ENCODE assay signal across 19 mouse cellular contexts in the genomic region with DNA sequence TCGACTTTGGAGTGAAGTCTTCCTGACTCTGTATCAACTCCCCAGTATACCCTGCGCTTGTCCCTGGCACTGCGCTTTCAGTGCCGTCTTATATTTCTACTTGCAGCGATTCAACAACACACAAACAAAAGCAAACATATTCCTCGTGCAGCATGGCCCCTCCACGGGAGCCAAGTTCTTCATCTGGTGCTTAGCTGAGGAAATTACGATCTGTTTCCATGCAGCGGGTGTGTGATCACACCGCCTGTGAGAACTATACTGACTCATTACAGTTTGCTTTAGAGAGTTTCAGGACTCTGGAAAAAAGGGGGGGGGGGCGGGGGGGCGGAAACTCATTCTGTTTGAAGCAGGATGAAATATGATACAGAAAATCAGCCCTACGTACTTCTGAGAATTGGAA. TPM values are rescaled to one million over a fixed set of nuclear protein-coding genes. Genes with fewer than 3 reads are reported as not detected.
DNase-seq lines count a peak whose midpoint lies in the region; ATAC-seq lines count a peak whose summit lies in the region.
"Had no signal": no experiment of that assay in that cellular context is flagged by ENCODE, and none has a peak within 500 bp of the region (broad histone marks: within the 10 kb centered on the region; RNA-seq: fewer than 3 reads in every experiment).

No protein-coding gene starts in this region.

- H3K27ac ChIP-seq in limb, embryonic 11.5 days (replicated peaks; ENCODE audit: low read depth, low read length) = no peak overlapping the region
- H3K27ac ChIP-seq in limb, embryonic 10.5 days = no peak overlapping the region
- no peak overlapping the region for H3K27ac ChIP-seq in embryonic facial prominence, embryonic 14.5 days (replicated peaks; ENCODE audit: low read depth, low read length)
- no peak overlapping the region for H3K27ac ChIP-seq in hindbrain, embryonic 12.5 days
- H3K27ac ChIP-seq: heart, embryonic 15.5 days; hindbrain, postnatal 0 days; midbrain, embryonic 15.5 days had no signal

- ATAC-seq in limb, embryonic 11.5 days (ENCODE audit: insufficient number of reproducible peaks, low FRiP score, low TSS enrichment, low read depth) = no peak
- ATAC-seq in embryonic facial prominence, embryonic 14.5 days (ENCODE audit: low read depth) = peak; percentile 60; the same call in 1 of the 2 replicates
- no peak for ATAC-seq in hindbrain, embryonic 12.5 days (ENCODE audit: low FRiP score)
- ATAC-seq: hindbrain, postnatal 0 days; midbrain, embryonic 15.5 days; Patski had no signal

- no peaks in the 10 kb centered on the region for H3K9me3 ChIP-seq in limb, embryonic 11.5 days (ENCODE audit: control insufficient read depth, low read length)
- no peaks in the 10 kb centered on the region for H3K9me3 ChIP-seq in limb, embryonic 10.5 days (replicated peaks)
- no peaks in the 10 kb centered on the region for H3K9me3 ChIP-seq in embryonic facial prominence, embryonic 14.5 days (ENCODE audit: control insufficient read depth, low read length)
- no peaks in the 10 kb centered on the region for H3K9me3 ChIP-seq in hindbrain, embryonic 12.5 days (replicated peaks)
- H3K9me3 ChIP-seq: heart, embryonic 15.5 days; midbrain, embryonic 15.5 days had no signal

- H3K27me3 ChIP-seq in limb, embryonic 11.5 days (ENCODE audit: control insufficient read depth, insufficient read depth, low read length) = no peaks in the 10 kb centered on the region
- no peaks in the 10 kb centered on the region for H3K27me3 ChIP-seq in limb, embryonic 10.5 days (ENCODE audit: low read depth, poor library complexity, severe bottlenecking)
- H3K27me3 ChIP-seq in embryonic facial prominence, embryonic 14.5 days (replicated peaks; ENCODE audit: control insufficient read depth, insufficient read depth, low read length) = no peaks in the 10 kb centered on the region
- H3K27me3 ChIP-seq in hindbrain, embryonic 12.5 days = no peaks in the 10 kb centered on the region
- H3K27me3 ChIP-seq: CH12.LX; heart, embryonic 15.5 days; midbrain, embryonic 15.5 days had no signal

- no peaks in the 10 kb centered on the region for H3K4me1 ChIP-seq in limb, embryonic 11.5 days (ENCODE audit: control insufficient read depth, insufficient read depth, low read length)
- peaks cover 6% of the 10 kb centered on the region for H3K4me1 ChIP-seq in limb, embryonic 10.5 days
- peaks cover 8% of the 10 kb centered on the region; the same call in 1 of the 2 replicates for H3K4me1 ChIP-seq in embryonic facial prominence, embryonic 14.5 days (ENCODE audit: control insufficient read depth, insufficient read depth, low read length)
- no peaks in the 10 kb centered on the region for H3K4me1 ChIP-seq in hindbrain, embryonic 12.5 days
- H3K4me1 ChIP-seq: heart, embryonic 15.5 days; midbrain, embryonic 15.5 days had no signal

- H3K4me3 ChIP-seq in limb, embryonic 11.5 days (ENCODE audit: low read depth, low read length) = no peak overlapping the region
- H3K4me3 ChIP-seq in limb, embryonic 10.5 days = no peak overlapping the region
- peak overlapping the region; percentile 14 for H3K4me3 ChIP-seq in embryonic facial prominence, embryonic 14.5 days (ENCODE audit: low read depth, low read length)
- H3K4me3 ChIP-seq in hindbrain, embryonic 12.5 days = no peak overlapping the region
- H3K4me3 ChIP-seq: heart, embryonic 15.5 days; midbrain, embryonic 15.5 days had no signal

- WGBS in limb, embryonic 11.5 days = 62% methylated on average over 13 of the region's 13 CpGs
- WGBS in limb, embryonic 10.5 days = 75% methylated on average over 13 of the region's 13 CpGs
- WGBS in embryonic facial prominence, embryonic 14.5 days = 48% methylated on average over 13 of the region's 13 CpGs
- 85% methylated on average over 13 of the region's 13 CpGs for WGBS in hindbrain, embryonic 12.5 days

- H3K9ac ChIP-seq in limb, embryonic 11.5 days (ENCODE audit: low read length) = no peak overlapping the region
- no peak overlapping the region for H3K9ac ChIP-seq in embryonic facial prominence, embryonic 14.5 days (ENCODE audit: low read depth, low read length)
- no peak overlapping the region for H3K9ac ChIP-seq in hindbrain, embryonic 12.5 days
- H3K9ac ChIP-seq: heart, embryonic 15.5 days; midbrain, embryonic 15.5 days had no signal

- H3K36me3 ChIP-seq in limb, embryonic 11.5 days (ENCODE audit: control insufficient read depth, insufficient read depth, low read length) = no peaks in the 10 kb centered on the region
- no peaks in the 10 kb centered on the region for H3K36me3 ChIP-seq in limb, embryonic 10.5 days
- no peaks in the 10 kb centered on the region for H3K36me3 ChIP-seq in embryonic facial prominence, embryonic 14.5 days (ENCODE audit: control insufficient read depth, insufficient read depth, low read length)
- H3K36me3 ChIP-seq in hindbrain, embryonic 12.5 days = no peaks in the 10 kb centered on the region
- H3K36me3 ChIP-seq: heart, embryonic 15.5 days; midbrain, embryonic 15.5 days had no signal

- DNase-seq in limb, embryonic 11.5 days (ENCODE audit: low spot score) = peak; percentile 26
- no peak for DNase-seq in limb, embryonic 10.5 days (ENCODE audit: low spot score)
- peak; percentile 56 for DNase-seq in embryonic facial prominence, embryonic 14.5 days (ENCODE audit: low spot score)
- peak; percentile 17 to 67 for DNase-seq in layer of hippocampus, postnatal 14 days (ENCODE audit: low spot score in 2 of 2)
- peak; percentile 7 to 14 for DNase-seq in right cerebral cortex, postnatal 36 days (ENCODE audit: low spot score in 2 of 2)
- no peak for DNase-seq in spleen, adult 12 weeks (ENCODE audit: low spot score)
- DNase-seq: adrenal gland, postnatal 14 days; cerebellum, adult 18-20 months; gastrocnemius, postnatal 14 days; spleen, adult 18-20 months had no signal

- H3K4me2 ChIP-seq in limb, embryonic 11.5 days (ENCODE audit: low read depth, severe bottlenecking) = no peak overlapping the region
- peak overlapping the region; percentile 42 for H3K4me2 ChIP-seq in embryonic facial prominence, embryonic 14.5 days (ENCODE audit: low read depth, low read length)
- H3K4me2 ChIP-seq in hindbrain, embryonic 12.5 days (replicated peaks) = no peak overlapping the region
- H3K4me2 ChIP-seq: heart, embryonic 15.5 days; midbrain, embryonic 15.5 days had no signal

RNA-seq across cellular contexts. Expression of a gene that starts 18.4 kb away (rescaled TPM):
- polyA plus RNA-seq in limb, embryonic 11.5 days (2014; fragmentation: Nextera tagmentation; extraction: Ambion mirVana) = not detected in 2 replicates
- polyA plus RNA-seq in limb, embryonic 10.5 days (2016; fragmentation: Nextera tagmentation; extraction: Ambion mirVana) = not detected in 2 replicates
- polyA plus RNA-seq in embryonic facial prominence, embryonic 14.5 days (2014; fragmentation: Nextera tagmentation; extraction: Ambion mirVana) = not detected in 2 replicates
- total RNA-seq in layer of hippocampus, postnatal 14 days (2021) = not detected
- polyA plus RNA-seq in hindbrain, embryonic 12.5 days (2016; fragmentation: Nextera tagmentation; extraction: Ambion mirVana) = not detected in 2 replicates
- total RNA-seq: adrenal gland, postnatal 14 days; CH12.LX; gastrocnemius, postnatal 14 days; hindbrain, postnatal 0 days; left cerebral cortex, postnatal 10 days; neutrophil, adult 5-6 weeks had no signal
- polyA plus RNA-seq: heart, embryonic 15.5 days; hindbrain, postnatal 0 days; kidney, embryonic 14.5 days; midbrain, embryonic 15.5 days; Patski had no signal

Comparison
In these comparisons a context has a peak if more than half of its experiments do, and no peak if none do; other contexts are left out.
1. DNase-seq: peak in limb, embryonic 11.5 days (single experiment), embryonic facial prominence, embryonic 14.5 days (single experiment), layer of hippocampus, postnatal 14 days (2 of 2) and right cerebral cortex, postnatal 36 days (2 of 2); none in limb, embryonic 10.5 days (single experiment) and spleen, adult 12 weeks (single experiment).